Mouse (Mus musculus): Measurements from ENCODE around the gene Gm281.

Gm281 gene

GRCm38 (mm10) chr14:13812801-13813479, 101.3 kb downstream of the Gm281 start:
- no peak for DNase-seq

DNA sequence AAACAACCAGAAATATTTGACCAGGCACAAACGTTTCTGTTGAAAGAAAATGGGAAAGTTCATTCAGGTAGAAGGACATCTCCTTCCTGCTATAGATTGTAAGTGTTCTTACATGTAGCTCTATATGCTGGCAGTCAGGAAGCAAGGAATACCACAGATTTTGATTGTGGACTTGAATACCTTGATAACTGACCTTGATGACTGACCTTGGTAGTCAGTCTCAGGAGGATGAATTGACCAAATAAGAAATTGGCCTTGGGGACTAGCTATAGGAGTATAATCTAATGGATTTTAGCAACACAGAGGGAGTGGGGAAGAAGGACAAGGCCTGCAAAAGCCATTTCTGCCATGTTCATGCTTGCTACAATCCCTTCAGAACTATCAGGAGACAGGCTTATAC, 123.8 kb downstream of the Gm281 start:
- no peak for DNase-seq

DNA sequence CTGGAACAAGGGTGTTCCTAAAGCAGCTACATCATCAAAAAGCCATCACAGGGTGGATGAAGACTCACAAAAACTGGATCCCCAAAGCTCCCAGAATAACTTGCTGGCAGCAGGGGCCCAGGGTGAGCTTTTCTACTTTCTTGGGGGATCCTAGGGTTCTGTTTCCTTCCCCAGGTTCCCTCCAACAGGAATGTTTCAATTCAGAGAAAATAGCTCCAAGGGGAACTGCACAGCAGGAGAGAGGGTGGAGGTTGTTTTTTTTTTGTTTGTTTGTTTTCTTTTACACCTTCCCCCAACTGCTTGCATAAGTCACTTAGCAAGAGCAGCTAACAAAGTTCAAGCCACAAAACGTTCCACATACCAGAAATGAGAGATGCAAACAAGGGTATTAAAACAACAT, 124.3 kb downstream of the Gm281 start:
- no peak for DNase-seq

- no peak for DNase-seq
Measured at GRCm38 (mm10) chr14:13782970-13783369, 131.3 kb downstream of the Gm281 start.

GRCm38 (mm10) chr14:13778383-13778782, 135.9 kb downstream of the Gm281 start:
- no peak for DNase-seq

DNA sequence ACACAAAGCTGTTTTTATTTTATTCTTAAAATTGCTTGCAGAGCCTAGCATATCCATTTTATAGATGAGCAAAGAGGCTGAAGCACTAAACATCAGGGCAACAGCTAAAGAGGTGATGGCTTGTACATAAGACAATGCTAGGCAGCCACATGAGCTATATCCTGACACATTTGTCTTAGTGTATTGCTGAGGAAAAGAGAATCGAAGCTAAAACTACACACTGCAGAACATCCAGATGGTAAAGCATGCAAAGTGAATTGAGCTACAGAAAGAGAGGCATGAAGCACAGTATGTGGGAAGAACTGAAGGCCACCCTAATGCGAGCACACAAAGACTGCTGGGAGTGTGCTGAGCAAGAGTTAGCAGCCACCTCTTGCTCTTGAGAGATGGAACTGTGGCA, 143.1 kb downstream of the Gm281 start:
- DNase-seq: no peak

- no peak for DNase-seq
Measured at GRCm38 (mm10) chr14:13770686-13771085, 143.6 kb downstream of the Gm281 start.

Data from thymus, postnatal 25 days (tissue).